Mouse (Mus musculus): ENCODE measurements around the gene Olfr429.

- TF ChIP-seq CTCF (IDR thresholded peaks at IDR 0.05; ENCODE audit: insufficient read depth, low read depth, low read length) (no peak), POLR2A (IDR thresholded peaks at IDR 0.05; ENCODE audit: insufficient read depth, low read depth, low read length) (no peak)
Measured at GRCm38 (mm10) chr1:174051931-174052536, 32.1 kb upstream of the Olfr429 start.
